Mouse (Mus musculus) spleen, adult 18-20 months (tissue): ENCODE measurements at regions not wholly inside any gene's neighbourhood (a gene's known extent, or its start where the extent isn't known, plus 50 kb on each side); places are given as distances from the start of the nearest gene placed in this dataset.
A peak's percentile ranks its signal among the peaks of the same experiment; 100 is the strongest.

Experiments used
- DNase-seq, 2 experiments: peaks; one replicate each; pipeline ENCODE4 v3.0.0; 2022; ENCODE audit warnings: mixed read lengths in 2 of 2

DNA sequence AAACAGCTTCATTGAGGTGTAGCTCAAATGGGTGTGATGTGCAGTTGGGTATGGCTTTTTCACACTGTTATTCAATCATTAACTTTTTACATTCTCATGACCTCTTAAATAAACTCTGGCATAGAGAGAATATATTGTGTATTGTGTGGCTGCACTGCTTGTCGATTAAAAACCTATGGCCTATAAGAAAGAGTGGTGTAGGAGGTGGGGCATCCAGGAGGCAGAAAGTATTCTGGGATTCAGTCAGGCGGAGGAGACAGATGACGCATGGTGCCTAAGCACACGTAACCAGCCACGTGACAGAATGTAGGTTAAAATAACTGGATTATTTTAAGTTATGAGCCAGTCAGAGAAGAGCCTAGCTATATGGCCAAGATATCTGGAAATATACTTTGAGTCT lies 78.2 kb upstream of the Slc16a7 start:
- DNase-seq: no peak

DNA sequence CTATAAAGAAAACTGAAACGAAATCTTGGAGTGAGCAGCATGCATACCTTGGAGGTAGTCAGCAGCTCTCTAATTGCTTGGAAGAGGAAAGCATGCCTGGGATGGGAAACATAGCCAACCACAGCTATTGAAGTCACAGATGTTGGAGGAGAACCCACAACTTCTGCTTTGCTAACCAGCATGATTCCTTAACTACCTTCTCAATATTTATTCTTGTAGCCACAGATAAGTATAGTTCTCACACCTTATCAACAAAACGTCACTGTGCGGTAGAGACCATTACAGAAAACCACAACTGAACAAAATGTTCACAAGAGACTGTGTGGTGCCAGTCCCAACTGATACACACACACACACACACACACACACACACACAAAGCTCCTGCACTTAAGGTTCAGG lies 99.1 kb upstream of the Slc16a7 start:
- DNase-seq: no peak

DNA sequence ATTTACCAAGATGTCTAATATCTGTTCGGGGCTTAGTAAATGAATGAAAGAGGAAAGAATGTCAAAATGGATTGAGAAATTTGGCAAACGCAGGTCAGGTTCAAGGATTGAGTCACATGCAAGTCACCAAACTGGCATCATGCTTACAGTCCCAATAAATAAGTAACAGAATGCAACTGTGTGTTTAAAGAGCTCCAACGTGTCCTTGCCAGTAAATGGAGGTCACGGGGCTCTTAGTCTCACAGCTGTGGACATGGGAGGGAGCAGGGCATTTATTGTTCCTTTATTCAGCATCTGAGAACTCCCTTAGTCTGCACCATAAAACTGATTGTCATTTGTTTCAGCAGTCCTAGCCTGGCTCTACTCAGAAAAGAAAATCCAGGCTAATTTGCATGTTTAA lies 101.1 kb upstream of the Slc16a7 start:
- DNase-seq: no peak

DNA sequence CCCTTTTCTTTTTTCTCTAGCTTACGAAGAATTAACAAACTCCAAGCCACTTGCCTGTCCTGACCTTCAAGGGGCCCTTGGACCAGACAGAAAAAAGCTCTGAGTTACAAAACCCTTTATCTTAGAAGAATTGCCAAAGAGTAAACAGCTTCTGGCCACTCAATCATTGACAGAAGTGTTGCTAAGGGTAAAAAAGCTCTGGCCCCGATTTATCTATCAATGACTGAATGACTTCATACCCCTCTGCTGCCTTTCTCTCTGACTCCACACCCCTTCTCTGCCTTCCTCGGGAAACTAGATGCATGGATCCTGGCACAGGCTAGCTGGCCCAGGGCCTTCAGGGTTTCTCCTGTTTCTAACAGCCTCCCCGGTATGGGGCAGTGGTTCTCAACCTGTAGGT lies 105.2 kb upstream of the Slc16a7 start:
- no peak for DNase-seq

DNA sequence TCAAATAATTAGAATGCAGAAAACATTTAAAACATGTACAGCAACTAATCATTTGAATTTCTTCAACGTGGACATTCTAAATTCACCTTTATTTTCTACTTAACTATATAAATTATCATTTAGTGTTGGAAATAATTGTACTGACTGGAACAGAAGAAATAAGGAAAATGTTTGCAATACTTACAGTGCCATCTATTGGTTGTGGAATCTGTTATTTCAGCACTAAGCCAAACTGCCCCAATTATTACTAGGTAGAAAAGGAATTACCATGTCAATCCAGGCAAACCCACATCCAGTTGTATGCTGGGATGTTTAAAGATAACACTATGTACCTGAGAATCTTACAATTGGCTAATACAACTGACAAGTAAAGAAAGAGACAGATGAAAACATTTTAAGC lies 109.1 kb upstream of the Slc16a7 start:
- no peak for DNase-seq

DNA sequence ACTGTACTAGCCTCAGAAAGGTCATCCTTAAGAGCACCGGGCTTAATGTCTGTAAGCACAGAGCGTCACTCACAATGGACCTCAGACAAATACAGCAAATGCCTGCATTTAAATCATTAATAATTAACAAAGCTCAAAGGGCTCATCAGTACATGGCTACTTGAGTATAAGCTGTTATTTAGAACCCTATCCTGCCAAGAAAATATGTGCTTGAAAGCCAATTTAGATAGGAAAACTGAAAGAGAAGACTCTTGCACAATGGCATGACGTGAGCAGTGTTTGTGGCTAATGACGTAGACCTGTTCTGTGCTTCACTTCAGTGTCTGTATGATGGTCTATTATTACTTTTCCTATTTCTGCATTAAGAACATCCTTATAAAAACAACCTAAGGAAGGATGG lies 111.1 kb upstream of the Slc16a7 start:
- DNase-seq: no peak

DNA sequence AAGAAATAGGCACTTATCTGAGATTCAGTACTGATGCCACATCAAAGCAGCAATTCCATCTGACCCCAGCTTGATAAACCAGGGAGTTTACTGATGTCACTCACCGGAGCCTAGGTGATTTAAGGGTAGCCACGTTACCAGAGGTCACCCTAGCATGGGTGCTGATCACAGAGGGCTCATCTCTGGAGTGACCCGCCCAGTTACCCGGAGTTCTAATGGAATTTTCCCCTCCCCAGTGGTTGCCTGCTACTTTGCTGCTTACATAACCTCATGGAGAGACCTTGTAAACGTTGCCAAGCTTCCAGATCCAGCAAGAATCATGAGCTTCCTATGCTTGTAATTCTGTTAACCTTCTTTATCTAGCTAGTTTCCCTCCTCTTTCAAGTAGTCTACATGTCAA lies 125.8 kb upstream of the Slc16a7 start:
- DNase-seq: no peak

DNA sequence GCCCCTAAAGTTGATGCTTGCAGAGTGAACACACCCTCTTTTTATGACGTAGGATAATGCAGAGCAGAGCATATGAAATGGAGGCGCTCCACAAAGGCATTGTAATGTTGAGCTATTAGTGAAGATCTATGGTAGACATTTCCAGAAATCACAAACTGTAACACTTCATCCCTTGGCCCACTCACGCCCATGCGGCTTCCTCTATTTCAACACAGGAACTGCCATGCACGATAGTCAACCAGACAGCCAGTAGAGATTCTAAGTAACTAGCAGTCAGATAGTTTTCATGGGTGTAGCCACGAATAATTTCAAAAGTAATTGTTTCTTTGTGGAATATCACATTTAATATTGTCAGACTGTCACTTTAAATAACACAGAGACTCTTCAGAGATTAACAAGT lies 141.6 kb upstream of the Slc16a7 start:
- DNase-seq: no peak

DNA sequence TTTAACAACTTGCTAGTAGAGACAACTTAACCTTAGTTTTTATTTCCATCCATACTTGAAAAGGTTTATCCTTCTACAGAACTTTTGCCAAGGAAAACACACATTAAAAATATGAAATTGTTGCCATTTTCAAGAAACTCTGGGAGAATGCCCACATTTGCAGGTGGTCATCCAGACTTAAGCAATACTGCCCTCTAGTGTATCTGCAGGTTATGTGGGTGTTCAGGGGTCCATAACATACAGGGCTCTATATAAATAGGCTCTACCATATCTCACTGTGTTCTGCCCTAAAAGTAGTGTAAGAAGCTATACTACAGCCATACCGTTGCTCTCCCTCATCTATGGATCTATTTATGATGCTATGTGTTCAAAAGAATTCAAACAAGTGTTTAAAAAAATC lies 149.1 kb upstream of the Slc16a7 start:
- no peak for DNase-seq

DNA sequence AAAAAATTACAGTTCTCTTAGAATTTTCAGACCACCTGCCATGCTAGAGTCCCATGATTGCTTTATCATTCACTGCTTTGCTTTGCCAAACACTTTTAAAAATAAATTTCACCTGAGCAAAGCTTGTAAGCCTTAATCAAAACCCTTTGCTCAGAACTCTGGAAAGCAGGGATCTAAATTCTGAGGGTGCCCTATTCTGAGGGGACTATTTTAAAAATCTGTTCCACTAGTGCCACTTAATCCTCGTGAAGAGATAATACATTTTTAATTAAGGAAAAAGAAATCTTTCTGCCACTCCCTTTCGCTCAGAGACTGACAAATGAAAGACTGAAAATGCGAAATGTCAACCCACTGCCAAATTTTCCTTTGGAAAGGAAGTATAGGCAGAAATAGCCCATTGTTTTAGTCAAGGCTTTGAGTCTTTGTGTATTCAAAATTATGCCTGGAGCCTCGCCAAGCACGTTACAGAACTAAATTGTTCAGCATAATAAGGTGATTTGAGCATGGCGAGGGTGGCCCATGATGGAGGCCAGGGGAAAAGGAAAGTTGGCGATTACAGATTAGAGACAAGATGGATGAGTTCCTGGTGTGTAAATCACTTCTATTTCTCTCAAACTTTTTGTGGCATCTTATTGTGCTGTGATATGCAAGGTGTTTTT lies 197.4 kb upstream of the Slc16a7 start:
- no peak for DNase-seq

DNA sequence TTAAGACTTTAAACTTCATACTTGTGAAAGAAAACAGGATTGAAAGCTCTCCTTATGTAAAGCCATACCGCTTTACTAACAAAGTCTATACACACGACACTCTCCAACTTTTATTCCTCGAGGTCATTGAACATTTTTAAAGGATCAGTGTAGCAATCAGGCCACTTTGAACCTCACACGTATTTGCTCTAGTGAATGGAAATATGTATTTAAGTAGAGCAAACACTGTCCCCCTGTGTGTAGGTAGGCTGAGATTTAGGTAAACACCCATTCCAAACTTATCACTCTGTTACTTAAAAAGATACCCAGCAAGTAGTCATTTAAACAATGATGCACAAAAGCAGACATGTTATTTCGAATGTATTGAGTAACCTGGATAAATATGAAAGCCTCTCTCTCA lies 203.7 kb upstream of the Slc16a7 start:
- no peak for DNase-seq

DNA sequence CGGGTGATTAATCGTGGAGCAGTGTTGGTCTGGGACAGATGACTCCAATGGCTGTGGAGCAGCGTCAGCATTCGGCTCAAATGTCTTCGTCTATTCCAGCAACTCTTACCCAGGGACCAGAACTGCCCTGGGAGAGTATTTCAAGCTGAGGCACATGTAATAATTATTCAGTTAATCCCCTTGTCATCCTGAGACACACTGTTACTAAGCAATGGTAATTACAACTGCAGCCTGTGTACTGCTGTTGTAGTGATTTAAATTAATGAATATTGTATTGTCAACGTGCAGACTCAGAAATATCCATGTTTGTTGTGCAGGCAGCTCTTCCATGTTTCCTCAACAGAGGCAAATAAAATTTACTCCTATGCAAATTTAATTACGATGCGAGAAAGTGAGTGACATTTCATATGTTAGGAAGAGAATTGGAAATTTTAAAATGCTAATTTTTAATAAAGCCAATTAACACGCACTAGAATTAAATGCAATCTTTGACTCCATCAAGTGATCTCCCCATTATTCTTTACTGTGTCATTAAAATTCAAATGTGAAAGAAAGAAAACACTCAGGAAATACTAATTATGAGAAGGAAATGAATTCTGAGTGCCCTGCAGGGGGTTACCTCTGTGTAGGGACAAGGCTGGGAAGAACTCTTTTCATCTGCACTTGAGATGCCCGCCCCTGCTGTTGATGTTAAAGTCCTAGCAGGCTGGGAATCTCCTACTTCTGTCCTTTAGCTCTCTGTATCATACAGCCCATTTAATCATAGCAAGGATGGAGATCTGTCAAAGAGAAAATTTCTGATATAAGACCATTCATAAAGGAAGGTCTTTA lies 218.7 kb upstream of the Slc16a7 start:
- DNase-seq: no peak

DNA sequence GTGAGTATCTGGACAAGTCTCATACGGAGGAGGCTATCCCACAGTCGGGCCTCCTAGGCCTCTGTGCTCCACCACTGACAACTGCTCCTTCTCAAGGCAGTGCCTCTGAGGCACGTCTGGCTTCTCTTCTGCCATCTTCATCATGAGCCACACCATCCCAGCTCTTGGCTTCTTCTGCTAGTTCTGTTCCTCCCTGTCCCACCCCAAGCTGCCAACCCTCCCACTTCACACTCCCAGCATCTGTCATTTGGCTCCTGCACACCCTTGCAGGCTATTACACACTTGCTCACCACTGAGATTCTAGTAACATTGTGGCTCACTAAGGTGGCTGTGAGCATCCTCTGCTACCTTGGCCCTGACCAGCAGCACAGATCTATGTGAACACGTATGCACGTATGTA lies 221.1 kb upstream of the Slc16a7 start:
- no peak for DNase-seq

DNA sequence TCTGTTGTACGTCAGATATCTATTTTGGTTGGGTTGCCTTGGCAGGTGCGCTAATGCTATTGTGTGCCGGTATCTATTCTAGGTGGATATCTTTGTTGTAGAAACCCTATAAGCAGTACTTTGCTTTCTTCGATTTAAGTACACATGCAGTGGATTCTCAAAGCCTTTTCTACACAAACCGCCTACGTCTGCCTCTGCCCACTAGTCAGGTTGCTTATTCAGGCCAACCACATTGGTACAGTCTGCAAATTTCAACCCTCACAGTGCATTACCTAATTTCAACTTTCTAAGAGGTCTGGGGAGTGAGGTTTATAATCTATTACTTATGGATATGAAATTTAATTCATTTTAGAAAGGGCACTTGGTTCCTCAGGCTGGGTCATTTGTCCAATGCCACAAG lies 223.5 kb upstream of the Slc16a7 start:
- DNase-seq: no peak

DNA sequence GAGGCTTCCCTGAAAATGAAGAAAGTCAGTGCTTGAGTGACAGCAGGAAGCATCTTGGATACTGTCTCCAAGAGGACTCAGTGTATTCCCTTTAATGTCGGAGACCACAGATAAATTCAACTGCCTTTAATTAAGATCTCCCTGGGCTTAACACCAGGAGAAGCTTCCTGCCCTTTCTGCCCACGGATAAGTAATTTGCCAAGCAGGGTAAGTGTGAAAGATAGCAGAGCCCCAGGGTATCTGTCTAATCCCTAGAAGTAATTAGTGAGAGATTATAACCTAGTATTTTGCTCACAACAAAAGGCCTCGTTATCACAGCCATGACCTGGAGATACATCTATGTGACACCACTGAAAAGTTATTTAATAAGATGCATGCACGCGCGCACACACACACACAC lies 232.1 kb upstream of the Slc16a7 start:
- no peak for DNase-seq

DNA sequence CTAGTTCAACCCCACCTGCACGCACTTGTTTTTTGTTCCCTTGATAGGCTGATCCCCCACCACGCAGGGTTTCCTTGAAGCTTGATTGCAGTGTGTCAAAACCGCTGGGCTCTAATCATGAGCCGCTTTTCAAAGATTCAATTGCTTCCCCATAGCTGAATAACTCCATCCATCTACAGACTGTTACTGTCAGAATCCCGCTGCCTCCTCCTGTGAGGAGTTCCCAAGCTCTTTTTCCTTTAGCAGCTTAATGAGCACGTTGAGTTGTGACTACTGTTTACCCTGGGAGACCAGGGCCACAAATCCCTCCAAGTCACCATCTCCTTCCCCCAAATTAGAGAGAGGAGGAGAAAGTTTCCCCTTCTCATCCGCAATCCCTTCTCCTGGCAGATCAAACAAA lies 234.6 kb upstream of the Slc16a7 start:
- no peak for DNase-seq

DNA sequence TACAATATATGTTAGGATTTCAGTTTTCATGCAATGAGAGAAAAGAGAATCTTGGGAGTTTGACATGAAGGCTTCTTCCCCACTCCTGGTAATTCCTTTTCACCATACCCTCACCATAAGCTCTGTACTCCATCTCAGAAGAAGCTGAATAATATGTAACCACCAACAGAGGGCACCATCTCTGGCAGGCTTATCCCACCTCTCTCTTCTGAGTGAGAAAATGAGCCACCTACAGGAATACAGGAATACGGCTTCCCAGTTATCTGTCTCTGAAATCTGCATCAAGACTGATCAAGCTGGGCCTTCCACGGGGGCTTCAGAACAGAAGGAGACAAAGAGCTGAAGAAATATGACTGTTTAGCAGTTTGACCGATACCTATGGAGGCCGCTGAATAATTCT lies 278.6 kb upstream of the Slc16a7 start:
- DNase-seq: no peak

DNA sequence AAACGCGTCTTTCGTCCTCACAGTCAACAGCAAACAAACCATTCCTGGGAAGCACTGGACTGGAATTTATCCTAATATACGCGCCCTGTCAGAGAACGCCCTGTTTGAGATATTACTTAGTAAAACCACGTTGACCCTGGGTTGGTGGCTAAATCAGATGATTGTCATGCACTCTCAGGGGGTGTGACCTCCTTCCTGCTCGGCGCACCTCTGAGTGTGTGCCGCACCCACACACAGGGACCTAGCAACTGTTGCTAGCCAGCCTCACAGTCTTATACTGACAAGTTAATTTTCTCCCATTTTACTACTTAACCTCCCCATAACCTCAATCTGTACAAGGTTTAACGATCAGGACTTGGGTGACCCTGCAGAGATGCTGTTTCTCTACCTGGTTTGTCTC lies 284.4 kb upstream of the Slc16a7 start:
- no peak for DNase-seq

DNA sequence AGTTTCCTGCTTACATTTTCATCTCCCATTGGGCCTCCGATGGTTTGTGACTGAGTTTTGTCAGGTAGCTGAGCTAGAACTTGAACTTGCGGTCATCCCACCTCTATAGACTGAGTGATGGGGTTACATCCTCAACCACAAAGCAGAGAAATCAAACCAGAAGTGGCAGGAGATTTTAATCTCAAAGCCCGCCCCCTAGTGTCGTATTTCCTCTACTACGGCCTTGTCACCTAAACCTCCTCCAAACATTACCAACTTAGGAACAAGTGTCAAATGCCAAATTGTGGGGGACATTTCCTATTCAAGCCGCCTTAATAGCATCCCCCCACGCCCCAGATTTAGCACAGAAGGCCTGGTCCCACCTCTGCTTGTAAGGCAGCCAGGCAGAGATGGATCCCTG lies 286.3 kb upstream of the Lrig3 start:
- no peak for DNase-seq

DNA sequence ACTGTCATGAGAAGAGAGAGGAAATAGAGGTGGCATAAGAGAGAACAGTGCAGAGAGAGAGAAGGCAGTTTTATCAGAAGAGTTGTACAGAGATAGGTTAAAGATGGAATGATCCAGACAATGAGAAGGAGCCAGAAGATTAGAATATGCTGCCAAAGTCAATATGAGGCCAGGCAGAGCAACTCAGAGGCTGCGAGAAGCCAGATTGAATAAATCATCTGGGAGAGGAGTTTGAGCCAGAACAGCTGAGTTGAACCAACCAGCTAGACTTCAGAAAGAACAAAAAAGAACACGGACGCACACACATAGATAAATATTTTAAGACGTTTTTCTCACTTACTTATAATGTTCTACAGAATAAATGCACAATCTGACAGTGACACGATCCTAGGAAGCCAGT lies 280.8 kb upstream of the Lrig3 start:
- DNase-seq: no peak

DNA sequence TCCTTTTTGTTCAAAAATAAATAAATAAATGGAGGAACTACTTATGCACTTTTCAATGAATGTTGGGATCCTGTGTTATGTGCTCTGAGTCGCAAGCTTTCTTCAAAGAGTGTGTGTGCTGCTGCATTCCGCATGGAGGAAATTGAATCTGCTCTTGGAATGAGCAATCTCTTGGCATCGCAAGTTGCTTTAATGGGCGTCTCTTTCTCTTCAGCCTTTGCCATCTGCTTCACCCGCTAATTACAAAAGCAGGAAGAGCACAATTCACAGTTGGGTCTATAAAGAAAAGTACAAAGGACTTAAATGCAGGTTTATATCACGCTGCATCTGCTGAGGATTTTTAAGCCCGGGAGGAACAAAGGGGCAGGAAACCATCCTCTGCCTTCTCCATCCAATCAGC lies 272.5 kb upstream of the Lrig3 start:
- no peak for DNase-seq

DNA sequence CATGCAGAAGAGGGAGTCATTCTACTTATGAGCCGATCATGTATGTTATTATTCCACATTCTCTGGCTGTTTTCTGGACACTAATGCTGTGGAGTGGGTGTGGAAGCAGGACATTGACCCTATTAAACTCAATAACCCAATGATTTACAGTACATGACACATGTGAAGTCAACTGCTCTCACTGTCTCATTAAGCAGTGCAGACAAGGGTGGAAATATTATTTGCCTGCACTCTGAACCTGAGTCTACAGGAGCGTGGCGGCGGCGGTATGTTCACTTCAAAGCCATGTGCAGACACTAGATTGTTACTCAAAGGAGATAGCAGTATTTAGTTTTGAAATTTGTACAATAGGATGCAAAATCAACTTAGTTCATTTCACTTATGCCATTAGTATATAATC lies 269.8 kb upstream of the Lrig3 start:
- DNase-seq: no peak

DNA sequence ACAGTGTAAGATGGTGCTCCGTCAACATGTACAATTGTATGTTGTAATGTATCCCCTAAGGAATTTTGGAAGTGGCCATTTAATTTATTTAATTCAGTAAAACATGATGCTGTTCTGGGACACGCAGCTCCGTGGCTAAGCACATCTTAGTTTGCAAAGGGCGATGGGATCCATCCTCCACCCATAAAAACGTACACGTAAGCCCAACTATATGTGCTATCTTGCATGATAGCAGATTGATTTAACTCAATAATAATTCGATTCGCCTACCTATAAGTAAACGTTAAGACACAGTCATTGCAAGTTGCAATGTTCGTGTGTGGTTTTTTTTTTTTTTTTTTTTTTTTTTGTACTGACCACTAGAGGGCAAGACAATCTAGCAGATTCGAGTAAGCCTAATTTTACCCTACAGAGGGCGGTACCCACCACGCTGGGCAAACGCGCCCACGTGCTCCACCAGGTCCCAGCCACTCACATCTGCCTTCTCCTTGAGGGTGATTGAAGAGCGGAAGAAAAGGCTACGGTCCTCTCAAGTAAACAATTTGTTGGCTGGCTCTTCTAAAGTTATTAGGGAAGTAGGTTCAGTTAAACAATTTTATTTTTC lies 240.8 kb upstream of the Lrig3 start:
- DNase-seq: peak in 1 of 2 experiments; percentile 8

DNA sequence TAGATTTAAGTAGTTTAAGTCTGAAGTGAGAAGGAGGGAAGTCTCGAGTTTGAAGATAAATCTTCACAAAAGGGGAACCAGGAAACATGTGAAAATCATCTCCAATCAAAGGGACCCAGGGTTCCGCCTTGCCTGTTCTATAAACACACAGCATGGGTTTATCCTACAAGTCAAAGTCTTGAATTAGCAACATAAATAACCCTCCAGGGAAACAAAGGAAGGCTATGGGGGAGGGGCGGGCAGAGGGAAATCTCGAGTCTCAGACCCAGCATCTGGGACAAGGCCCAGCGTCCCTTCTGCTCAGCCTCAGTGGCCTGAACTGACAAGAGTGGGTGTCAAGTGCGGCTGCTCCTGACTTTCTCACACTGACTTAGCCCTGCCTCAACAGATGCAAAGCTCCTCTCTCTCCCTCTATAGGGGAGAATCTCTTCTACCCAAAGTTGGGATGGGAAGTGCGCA lies 240.3 kb upstream of the Lrig3 start:
- DNase-seq: no peak
